Mouse (Mus musculus) heart, postnatal 0 days (tissue): ENCODE measurements at regions not wholly inside any gene's neighbourhood (a gene's known extent, or its start where the extent isn't known, plus 50 kb on each side); places are given as distances from the start of the nearest gene placed in this dataset.

Experiments
- ATAC-seq: fragments of 200-750 bp; cut with Nextera tagmentation; 2 replicates; pipeline ENCODE4 v1.8.0; 2017; ENCODE audit warnings: low read depth, moderate number of reproducible peaks, moderate library complexity; ENCODE audit not compliant: insufficient read depth
- DNase-seq: peaks from one replicate; pipeline ENCODE4 v3.0.0-alpha.2; 2016; ENCODE audit warnings: low spot score
- H3K27ac ChIP-seq: fragments of 300-500 bp; sonication (generic); 2 replicates; pipeline ENCODE4 v1.5.1; 2014; ENCODE audit warnings: low read depth, mild to moderate bottlenecking
- H3K27me3 ChIP-seq: fragments of 300-500 bp; sonication (generic); 2 replicates; pipeline ENCODE4 v1.6.1; 2014; ENCODE audit warnings: low read length, mixed read lengths; ENCODE audit not compliant: control insufficient read depth, insufficient read depth
- H3K36me3 ChIP-seq: fragments of 300-500 bp; sonication (generic); replicated peaks from 2 replicates; pipeline ENCODE4 v1.6.1; 2014; ENCODE audit warnings: low read length, mixed read lengths; ENCODE audit not compliant: control insufficient read depth, insufficient read depth
- H3K4me1 ChIP-seq: fragments of 300-500 bp; sonication (generic); 2 replicates; pipeline ENCODE4 v1.6.1; 2014; ENCODE audit warnings: antibody characterized with exemption; ENCODE audit not compliant: control insufficient read depth, insufficient read depth
- H3K4me2 ChIP-seq: fragments of 300-500 bp; sonication (generic); 2 replicates; pipeline ENCODE4 v1.6.1; 2014; ENCODE audit warnings: low read depth, mild to moderate bottlenecking, low read length, moderate library complexity
- H3K4me3 ChIP-seq: fragments of 300-500 bp; sonication (generic); 2 replicates; pipeline ENCODE4 v1.5.1; 2014; ENCODE audit warnings: low read depth, low read length
- H3K9ac ChIP-seq: fragments of 300-500 bp; sonication (generic); replicated peaks from 2 replicates; pipeline ENCODE4 v1.6.1; 2014; ENCODE audit warnings: low read depth, low read length, mixed read lengths
- H3K9me3 ChIP-seq: fragments of 300-500 bp; sonication (generic); replicated peaks from 2 replicates; pipeline ENCODE4 v1.6.1; 2016; ENCODE audit warnings: low read length; ENCODE audit not compliant: control insufficient read depth
- CTCF ChIP-seq: IDR thresholded peaks from 2 replicates; pipeline ENCODE4 v1.5.1; 2016; ENCODE audit warnings: antibody characterized with exemption, control low read depth, low read depth
- EP300 ChIP-seq: IDR thresholded peaks from 2 replicates; pipeline ENCODE4 v1.6.1; 2016; ENCODE audit warnings: antibody characterized with exemption, low read depth
- WGBS: fragments of 180-500 bp; shearing (Covaris S2); extraction: QIAGEN DNeasy Blood & Tissue Kit; methylation state at CpG from one replicate; pipeline ENCODE4 v1.1.7; 2014; 5-methylcytosine and 5-hydroxymethylcytosine counted together

DNA sequence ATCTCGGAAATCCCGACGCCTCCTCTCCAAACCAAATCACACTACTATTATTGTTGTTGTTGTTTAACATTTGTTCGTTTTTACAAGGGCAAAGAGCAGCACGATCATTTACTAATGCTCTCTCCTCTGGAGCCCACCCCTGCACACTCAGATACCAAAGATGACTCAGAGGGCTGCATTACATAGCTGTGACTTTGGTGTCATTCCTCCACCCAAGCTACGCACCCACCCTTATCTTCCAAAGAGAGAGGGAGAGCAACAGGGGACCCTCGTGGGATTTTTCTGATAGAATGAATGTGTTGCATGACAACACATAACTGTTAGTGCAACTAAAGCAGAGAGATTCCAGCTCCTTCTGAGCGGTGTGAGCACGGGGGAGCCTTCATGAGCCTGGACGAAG lies 50.8 kb upstream of the Tspan2 start:
- Histone ChIP-seq H3K9ac (no peak overlapping the region), H3K27ac (no peak overlapping the region), H3K36me3 (no peaks in the 10 kb centered on the region), H3K4me2 (no peak overlapping the region), H3K27me3 (no peaks in the 10 kb centered on the region), H3K4me1 (no peaks in the 10 kb centered on the region), H3K4me3 (no peak overlapping the region), H3K9me3 (no peaks in the 10 kb centered on the region)
- WGBS = 53% methylated on average over 10 of the region's 10 CpGs
- TF ChIP-seq EP300 = no peak
- TF ChIP-seq CTCF = no peak
- ATAC-seq (no peak), DNase-seq (no peak)
